Mouse (Mus musculus) kidney, embryonic 16.5 days (tissue): ENCODE data around the gene Nhp2. TPM values are rescaled to one million over a fixed set of nuclear protein-coding genes. Genes with fewer than 3 reads are reported as not detected.

ENCODE experiments used
- ATAC-seq: fragments of 200-750 bp; cut with Nextera tagmentation; 2 replicates; pipeline ENCODE4 v1.8.0; 2017; ENCODE audit warnings: moderate TSS enrichment; ENCODE audit not compliant: low FRiP score, low TSS enrichment
- H3K27ac ChIP-seq: fragments of 300-500 bp; sonication (generic); 2 replicates; pipeline ENCODE4 v1.5.1; 2014; ENCODE audit warnings: low read length
- H3K27me3 ChIP-seq: fragments of 300-500 bp; sonication (generic); 2 replicates; pipeline ENCODE4 v1.6.1; 2014; ENCODE audit warnings: low read length, control low read depth, mixed read lengths; ENCODE audit not compliant: insufficient read depth
- H3K36me3 ChIP-seq: fragments of 300-500 bp; sonication (generic); 2 replicates; pipeline ENCODE4 v1.6.1; 2014; ENCODE audit warnings: low read length, control low read depth, mixed read lengths; ENCODE audit not compliant: insufficient read depth
- H3K4me1 ChIP-seq: fragments of 300-500 bp; sonication (generic); 2 replicates; pipeline ENCODE4 v1.6.1; 2014; ENCODE audit warnings: low read length, control low read depth, mixed read lengths; ENCODE audit not compliant: insufficient read depth
- H3K4me2 ChIP-seq: fragments of 300-500 bp; sonication (generic); replicated peaks from 2 replicates; pipeline ENCODE4 v1.6.1; 2014; ENCODE audit warnings: low read depth, low read length
- H3K4me3 ChIP-seq: fragments of 300-500 bp; sonication (generic); 2 replicates; pipeline ENCODE4 v1.5.1; 2014; ENCODE audit warnings: mild to moderate bottlenecking, low read length
- H3K9ac ChIP-seq: fragments of 300-500 bp; sonication (generic); replicated peaks from 2 replicates; pipeline ENCODE4 v1.6.1; 2014; ENCODE audit warnings: low read length
- H3K9me3 ChIP-seq: fragments of 300-500 bp; sonication (generic); 2 replicates; pipeline ENCODE4 v1.6.1; 2016; ENCODE audit warnings: low read length, control low read depth
- WGBS: fragments of 180-500 bp; shearing (Covaris S2); extraction: QIAGEN DNeasy Blood & Tissue Kit; methylation state at CpG from one replicate; pipeline ENCODE4 v1.1.7; 2014; 5-methylcytosine and 5-hydroxymethylcytosine counted together
- polyA plus RNA-seq: library from polyadenylated mRNA; unstranded; fragments of >200 nt; fragmentation: Nextera tagmentation; extraction: Ambion mirVana; gene quantifications from 2 replicates; pipeline ENCODE4 v1.2.1, GENCODE M21; 2015

The Nhp2 gene
- polyA plus RNA-seq, 1 experiment from 2014 or later: 156 TPM

DNA sequence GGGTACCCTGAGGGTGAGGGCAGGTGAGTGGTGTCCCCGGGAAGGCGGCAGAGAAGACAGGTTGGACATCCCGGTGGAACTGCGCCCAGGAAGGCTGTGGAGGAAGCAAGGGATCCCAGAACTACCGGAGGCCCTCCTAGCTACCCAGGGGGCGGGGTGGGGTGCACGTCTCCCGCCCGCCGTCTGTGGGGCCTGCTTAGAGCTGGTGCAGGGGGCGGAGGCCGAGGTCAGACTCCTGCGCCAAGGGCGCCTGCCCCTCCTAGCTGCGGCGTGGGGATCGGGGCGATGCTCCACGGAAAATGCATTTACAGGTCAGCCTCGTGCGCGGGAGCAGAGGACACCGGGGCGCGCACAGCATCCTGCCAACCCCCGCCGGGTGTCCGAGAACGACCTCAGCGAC lies 30.7 kb downstream of the Nhp2 start:
- H3K27ac ChIP-seq: peak overlapping the region; percentile 80
- ATAC-seq: peak; percentile 17
- no peaks in the 10 kb centered on the region for H3K9me3 ChIP-seq
- WGBS: under 1% methylated on average over 30 of the region's 30 CpGs
- H3K4me1 ChIP-seq: peaks cover 35% of the 10 kb centered on the region
- H3K4me2 ChIP-seq: peak overlapping the region; percentile 94
- no peaks in the 10 kb centered on the region for H3K27me3 ChIP-seq
- peaks cover 2% of the 10 kb centered on the region; the same call in 1 of the 2 replicates for H3K36me3 ChIP-seq
- H3K9ac ChIP-seq: peak overlapping the region; percentile 82
- peak overlapping the region; percentile 76 for H3K4me3 ChIP-seq

- H3K4me3 ChIP-seq: peak within 1 kb of the TSS; percentile 76
- H3K27ac ChIP-seq: peak within 1 kb of the TSS; percentile 80
- peak within 1 kb of the TSS; percentile 82 for H3K9ac ChIP-seq
- H3K36me3 ChIP-seq: no peaks in the 10 kb centered on the region
- peak within 1 kb of the TSS; percentile 94 for H3K4me2 ChIP-seq
- under 1% methylated on average over 65 of the region's 70 CpGs for WGBS
- H3K4me1 ChIP-seq: peaks cover 31% of the 10 kb centered on the region
- no peaks in the 10 kb centered on the region for H3K9me3 ChIP-seq
- no peaks in the 10 kb centered on the region for H3K27me3 ChIP-seq
- ATAC-seq: peak; percentile 79
Observed at GRCm38 (mm10) chr11:51650691-51651515, 31.4 kb downstream of the Nhp2 start, which contains the start of the genes N4bp3 and D930048N14Rik. N4bp3 (minus strand) TSS chr11:51650842. D930048N14Rik (plus strand) TSS chr11:51650954.

- no peaks in the 10 kb centered on the region for H3K36me3 ChIP-seq
- H3K9me3 ChIP-seq: no peaks in the 10 kb centered on the region
- peaks cover 29% of the 10 kb centered on the region for H3K4me1 ChIP-seq
- no peaks in the 10 kb centered on the region for H3K27me3 ChIP-seq
- 91% methylated on average over 4 of the region's 4 CpGs for WGBS
- H3K4me2 ChIP-seq: no peak overlapping the region
- ATAC-seq: no peak
- H3K9ac ChIP-seq: no peak overlapping the region
- H3K27ac ChIP-seq: no peak overlapping the region
- no peak overlapping the region for H3K4me3 ChIP-seq
Observed at GRCm38 (mm10) chr11:51652889-51653418, 33.4 kb downstream of the Nhp2 start.

- H3K27ac ChIP-seq: no peak overlapping the region
- H3K4me1 ChIP-seq: peaks cover 28% of the 10 kb centered on the region
- H3K36me3 ChIP-seq: no peaks in the 10 kb centered on the region
- no peak overlapping the region for H3K4me3 ChIP-seq
- 70% methylated on average over 6 of the region's 6 CpGs for WGBS
- no peaks in the 10 kb centered on the region for H3K27me3 ChIP-seq
- no peak overlapping the region for H3K9ac ChIP-seq
- no peaks in the 10 kb centered on the region for H3K9me3 ChIP-seq
- no peak for ATAC-seq
- no peak overlapping the region for H3K4me2 ChIP-seq
Observed at GRCm38 (mm10) chr11:51653736-51654135, 34.2 kb downstream of the Nhp2 start.

DNA sequence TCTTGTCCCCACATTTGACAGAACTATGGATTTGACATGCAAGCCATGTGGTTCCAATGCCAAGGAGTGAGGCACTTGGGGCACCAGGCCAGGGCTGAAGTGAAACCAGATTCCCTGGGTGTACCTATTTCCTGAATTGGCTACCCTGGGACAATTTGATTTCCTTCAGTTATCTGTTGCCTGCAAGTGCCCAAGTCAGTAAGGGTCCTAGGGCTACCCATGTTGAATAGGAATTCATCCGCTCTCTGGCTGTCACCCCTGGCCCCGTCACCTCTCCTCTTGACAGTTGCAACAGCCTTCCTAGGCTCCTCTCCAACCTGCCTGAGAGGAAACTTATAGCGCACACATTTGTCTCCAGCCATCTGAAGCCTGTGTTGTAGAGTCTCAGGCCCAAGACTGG lies 35.4 kb downstream of the Nhp2 start:
- Histone ChIP-seq H3K9me3 (no peaks in the 10 kb centered on the region), H3K27me3 (no peaks in the 10 kb centered on the region), H3K9ac (no peak overlapping the region), H3K36me3 (no peaks in the 10 kb centered on the region), H3K4me2 (no peak overlapping the region), H3K4me3 (no peak overlapping the region), H3K27ac (no peak overlapping the region), H3K4me1 (peaks cover 20% of the 10 kb centered on the region)
- 91% methylated on average over 3 of the region's 3 CpGs for WGBS
- no peak for ATAC-seq

- no peak overlapping the region for H3K4me3 ChIP-seq
- H3K4me1 ChIP-seq: peaks cover 17% of the 10 kb centered on the region
- WGBS: 46% methylated on average over 10 of the region's 10 CpGs
- no peaks in the 10 kb centered on the region for H3K9me3 ChIP-seq
- H3K9ac ChIP-seq: 0 out of 2 replicates have a peak overlapping the region, but pooled peaks have one; percentile 2
- peak overlapping the region; percentile 2; the same call in 1 of the 2 replicates for H3K27ac ChIP-seq
- no peaks in the 10 kb centered on the region for H3K36me3 ChIP-seq
- no peaks in the 10 kb centered on the region for H3K27me3 ChIP-seq
- no peak overlapping the region for H3K4me2 ChIP-seq
- peak; percentile 52; the same call in 1 of the 2 replicates for ATAC-seq
Observed at GRCm38 (mm10) chr11:51656798-51657521, 37.4 kb downstream of the Nhp2 start.

- H3K9me3 ChIP-seq: no peaks in the 10 kb centered on the region
- no peak overlapping the region for H3K4me3 ChIP-seq
- peaks cover 17% of the 10 kb centered on the region for H3K4me1 ChIP-seq
- no peaks in the 10 kb centered on the region for H3K36me3 ChIP-seq
- peak overlapping the region; percentile 32; the same call in 1 of the 2 replicates for H3K27ac ChIP-seq
- no peaks in the 10 kb centered on the region for H3K27me3 ChIP-seq
- no peak overlapping the region for H3K4me2 ChIP-seq
- 36% methylated on average over 7 of the region's 7 CpGs for WGBS
- ATAC-seq: no peak
- no peak overlapping the region for H3K9ac ChIP-seq
Observed at GRCm38 (mm10) chr11:51658291-51658690, 38.8 kb downstream of the Nhp2 start.

DNA sequence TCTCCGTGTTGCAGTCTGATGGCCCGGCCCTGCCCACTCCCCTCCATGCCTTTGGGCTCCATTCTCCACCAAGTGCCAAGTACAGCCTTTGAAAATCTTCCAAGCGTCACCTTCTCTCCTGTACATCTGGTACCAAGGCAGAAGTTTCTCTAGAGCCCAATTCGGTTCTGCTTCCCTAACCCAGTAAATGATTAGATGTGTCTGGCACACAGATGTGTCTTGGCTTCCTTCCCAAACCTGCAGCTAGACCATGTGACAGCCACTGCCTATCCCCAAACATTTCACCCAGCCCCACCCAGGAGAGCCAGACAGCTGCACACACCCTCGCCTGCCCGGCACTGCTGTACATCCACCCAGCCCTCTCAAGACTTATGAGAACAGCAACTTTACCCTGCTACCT lies 39.2 kb downstream of the Nhp2 start:
- peak; percentile 58; the same call in 1 of the 2 replicates for ATAC-seq
- WGBS: 48% methylated on average over 6 of the region's 6 CpGs
- H3K9me3 ChIP-seq: no peaks in the 10 kb centered on the region
- peak overlapping the region; percentile 32; the same call in 1 of the 2 replicates for H3K27ac ChIP-seq
- H3K4me3 ChIP-seq: no peak overlapping the region
- H3K36me3 ChIP-seq: no peaks in the 10 kb centered on the region
- no peak overlapping the region for H3K9ac ChIP-seq
- H3K27me3 ChIP-seq: no peaks in the 10 kb centered on the region
- no peak overlapping the region for H3K4me2 ChIP-seq
- H3K4me1 ChIP-seq: peaks cover 17% of the 10 kb centered on the region

GRCm38 (mm10) chr11:51661867-51662365 lies 42.4 kb downstream of the Nhp2 start:
- H3K4me3 ChIP-seq: no peak overlapping the region
- 77% methylated on average over 16 of the region's 16 CpGs for WGBS
- H3K36me3 ChIP-seq: no peaks in the 10 kb centered on the region
- H3K9me3 ChIP-seq: no peaks in the 10 kb centered on the region
- H3K4me2 ChIP-seq: no peak overlapping the region
- ATAC-seq: no peak
- no peak overlapping the region for H3K9ac ChIP-seq
- no peaks in the 10 kb centered on the region for H3K27me3 ChIP-seq
- H3K27ac ChIP-seq: no peak overlapping the region
- peaks cover 12% of the 10 kb centered on the region for H3K4me1 ChIP-seq
